Mouse (Mus musculus) mouse embryonic stem cell (cell line): ENCODE results near the gene Vmn1r83.

Source experiments
- in situ Hi-C, 2 experiments: fragments of 300-500 bp; cut with MboI; formaldehyde crosslinking; loops; 1 replicate in 1 of 2; 3 replicates in 1 of 2; pipeline ENCODE4 v1.14.3; 2019 to 2020; ENCODE audit warnings: low sequenced_read_pairs in 2 of 2, low pct_unique_long_range_greater_than_20kb in 1 of 2, mixed read lengths in 1 of 2; ENCODE audit not compliant: unreplicated experiment in 1 of 2

Gene Vmn1r83

GRCm38 (mm10) chr7:12329381-12329780, at the start of gene Vmn1r83:
TSS of gene Vmn1r83 (minus strand) at chr7:12329481.
- in situ Hi-C loops: no loop called here

- in situ Hi-C loops: no loop called here
Measured at GRCm38 (mm10) chr7:12369173-12369572, 39.9 kb upstream of the Vmn1r83 start, which contains the start of gene Vmn1r84. TSS of gene Vmn1r84 (minus strand) at chr7:12369273.

- in situ Hi-C loops: no loop called here
Measured at GRCm38 (mm10) chr7:12300130-12300529, 29.2 kb downstream of the Vmn1r83 start, which contains the start of gene Vmn1r82. TSS of gene Vmn1r82 (plus strand) at chr7:12300430.
